Mouse (Mus musculus) heart, adult 8-10 months (tissue): ENCODE measurements at regions not wholly inside any gene's neighbourhood (a gene's known extent, or its start where the extent isn't known, plus 50 kb on each side); places are given as distances from the start of the nearest gene placed in this dataset.

Source experiments
- DNase-seq: peaks from one replicate; pipeline ENCODE4 v3.0.0; 2022; ENCODE audit warnings: low spot score

DNA sequence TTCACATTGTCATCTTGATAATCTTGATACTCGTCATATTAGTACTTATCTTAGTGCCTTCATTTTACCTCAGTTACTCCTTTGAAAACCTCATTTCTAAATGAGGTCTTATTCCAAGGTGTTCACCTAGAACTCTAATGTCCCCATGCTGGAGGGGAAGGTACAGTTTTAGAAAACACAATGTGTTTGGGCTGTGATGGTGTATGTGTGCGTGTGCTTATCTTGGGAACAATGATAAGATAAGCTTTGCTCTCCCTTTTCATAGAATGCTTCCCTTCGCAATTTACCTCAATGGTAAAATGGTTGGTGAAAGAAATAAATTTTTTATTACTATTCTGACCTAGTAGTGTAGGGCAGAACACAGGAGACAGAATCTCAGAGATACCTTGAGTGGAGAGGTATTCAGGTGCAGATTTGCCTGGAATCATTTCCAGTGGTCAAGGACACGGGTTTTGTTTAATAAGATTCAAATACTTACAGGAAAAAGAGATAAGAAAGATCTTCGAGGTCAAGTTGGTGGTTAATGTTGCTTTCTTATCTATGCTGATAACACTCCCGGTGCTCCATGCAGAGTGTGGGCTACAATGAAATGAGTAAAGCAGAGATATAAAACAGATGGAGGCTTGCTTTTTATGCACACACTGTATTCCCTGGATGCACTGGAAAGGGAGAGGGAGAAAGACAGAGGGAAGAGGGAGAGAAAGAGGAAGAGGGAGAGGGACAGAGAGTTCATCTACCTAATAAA lies 471.6 kb downstream of the Klf12 start:
- DNase-seq: no peak
